In the genomic region with DNA sequence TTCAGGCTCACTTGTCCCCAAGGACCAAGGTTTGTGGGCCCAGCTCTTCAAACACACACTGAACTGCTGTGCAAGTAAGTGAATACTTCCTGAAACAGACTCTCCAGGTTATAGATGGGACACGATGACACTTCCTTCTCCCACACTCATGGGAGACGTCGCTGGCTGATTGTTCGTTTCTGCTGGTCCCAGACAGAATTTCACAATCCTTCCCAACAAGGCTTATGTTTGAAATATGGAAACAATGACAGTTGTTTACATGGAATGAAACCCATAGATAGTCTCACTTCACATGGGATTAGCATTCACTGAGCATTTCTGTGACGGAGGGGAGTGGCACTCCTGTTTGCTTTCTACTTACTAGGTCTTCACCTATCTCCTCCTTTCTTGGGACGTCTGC, we compare ENCODE assay signal across 31 mouse cellular contexts. TPM values are rescaled to one million over a fixed set of nuclear protein-coding genes. Genes with fewer than 3 reads are reported as not detected.
"Had no signal": no experiment of that assay in that cellular context is flagged by ENCODE, and none has a peak within 500 bp of the region (broad histone marks: within the 10 kb centered on the region; RNA-seq: fewer than 3 reads in every experiment).

No protein-coding gene starts in this region.

- H3K4me3 ChIP-seq: embryonic facial prominence, embryonic 10.5 days; embryonic facial prominence, embryonic 12.5 days; embryonic facial prominence, embryonic 13.5 days; embryonic facial prominence, embryonic 15.5 days; erythroblast, embryonic 14.5 days; forebrain, embryonic 10.5 days; forebrain, embryonic 12.5 days; forebrain, embryonic 13.5 days; forebrain, embryonic 15.5 days; gastrocnemius, adult 2 months had no signal

- H3K4me2 ChIP-seq: embryonic facial prominence, embryonic 12.5 days; embryonic facial prominence, embryonic 13.5 days; embryonic facial prominence, embryonic 15.5 days; forebrain, embryonic 12.5 days; forebrain, embryonic 13.5 days; forebrain, embryonic 15.5 days had no signal

- H3K9ac ChIP-seq: embryonic facial prominence, embryonic 12.5 days; embryonic facial prominence, embryonic 13.5 days; embryonic facial prominence, embryonic 15.5 days; forebrain, embryonic 12.5 days; forebrain, embryonic 13.5 days; forebrain, embryonic 15.5 days; forebrain, postnatal 0 days had no signal

- H3K36me3 ChIP-seq: embryonic facial prominence, embryonic 10.5 days; embryonic facial prominence, embryonic 12.5 days; embryonic facial prominence, embryonic 13.5 days; embryonic facial prominence, embryonic 15.5 days; forebrain, embryonic 10.5 days; forebrain, embryonic 12.5 days; forebrain, embryonic 15.5 days had no signal

- H3K9me3 ChIP-seq: embryonic facial prominence, embryonic 10.5 days; embryonic facial prominence, embryonic 12.5 days; embryonic facial prominence, embryonic 13.5 days; embryonic facial prominence, embryonic 15.5 days; forebrain, embryonic 10.5 days; forebrain, embryonic 12.5 days; forebrain, embryonic 13.5 days; forebrain, embryonic 15.5 days had no signal

- H3K27me3 ChIP-seq: embryonic facial prominence, embryonic 12.5 days; embryonic facial prominence, embryonic 13.5 days; embryonic facial prominence, embryonic 15.5 days; forebrain, embryonic 12.5 days; forebrain, embryonic 13.5 days; forebrain, embryonic 15.5 days had no signal

- H3K27ac ChIP-seq: embryonic facial prominence, embryonic 10.5 days; embryonic facial prominence, embryonic 12.5 days; embryonic facial prominence, embryonic 13.5 days; embryonic facial prominence, embryonic 15.5 days; forebrain, embryonic 10.5 days; forebrain, embryonic 12.5 days; forebrain, embryonic 13.5 days; forebrain, embryonic 15.5 days; gastrocnemius, adult 2 months had no signal

- H3K4me1 ChIP-seq: embryonic facial prominence, embryonic 12.5 days; forebrain, embryonic 10.5 days; forebrain, embryonic 12.5 days; forebrain, embryonic 13.5 days; forebrain, embryonic 15.5 days had no signal

- ATAC-seq: forebrain, embryonic 13.5 days; forebrain, embryonic 14.5 days; forebrain, embryonic 15.5 days; forebrain, embryonic 16.5 days; forebrain, postnatal 0 days had no signal

- DNase-seq: cerebellum, adult 2 months; cerebellum, adult 8-10 months; cerebellum, adult 9-10 months; cerebellum, adult 9-11 months; cerebellum, postnatal 10 days; cerebellum, postnatal 14 days; cerebellum, postnatal 25 days; cerebellum, postnatal 36 days; embryo, embryonic 11 days; forebrain, postnatal 0 days; gastrocnemius, adult 2 months; gastrocnemius, postnatal 10 days; gastrocnemius, postnatal 14 days; gastrocnemius, postnatal 25 days; gastrocnemius, postnatal 36 days; heart, adult 18-20 months had no signal

RNA-seq across cellular contexts. Expression of gene Fam50b, which starts 41.5 kb away (rescaled TPM):
- polyA plus RNA-seq: cerebellum, adult 2 months; cortical plate, adult 2 months; embryonic facial prominence, embryonic 10.5 days; embryonic facial prominence, embryonic 11.5 days; embryonic facial prominence, embryonic 12.5 days; embryonic facial prominence, embryonic 13.5 days; erythroblast, embryonic 14.5 days; forebrain, embryonic 10.5 days; forebrain, embryonic 11.5 days; forebrain, embryonic 12.5 days; forebrain, embryonic 13.5 days; forebrain, embryonic 14.5 days; forebrain, embryonic 15.5 days; forebrain, embryonic 16.5 days; frontal cortex, adult 2 months had no signal
